Mouse (Mus musculus): Measurements from ENCODE around the gene Ltk. TPM values are rescaled to one million over a fixed set of nuclear protein-coding genes. Genes with fewer than 3 reads are reported as not detected.

Gene Ltk
- polyA plus RNA-seq (2014; fragmentation: Illumina TruSeq; extraction: RNeasy Lipid Tissue Mini Kit (QIAGEN cat#74804)) = not detected

GRCm38 (mm10) chr2:119760251-119760650 is at the start of gene Ltk:
Gene Ltk (minus strand): TSS chr2:119760431.

GRCm38 (mm10) chr2:119797279-119797783 is 37.1 kb upstream of the Ltk start, which contains the start of gene Tyro3:
Gene Tyro3 (plus strand): TSS chr2:119797733.

GRCm38 (mm10) chr2:119787206-119787883 is 27.1 kb upstream of the Ltk start, which contains the start of gene Rpap1:
Gene Rpap1 (minus strand): TSS chr2:119787537.

GRCm38 (mm10) chr2:119741581-119742411 is 18.4 kb downstream of the Ltk start, which contains the start of gene Itpka:
Gene Itpka (plus strand): TSS chr2:119742337.

Other genes with a start within 250 kb of the Ltk start
- gene Exd1, start 212.8 kb downstream of the Ltk start, polyA plus RNA-seq (2014; fragmentation: Illumina TruSeq; extraction: RNeasy Lipid Tissue Mini Kit (QIAGEN cat#74804)) = 0.51 TPM
- gene Chp1, start 212.7 kb downstream of the Ltk start, polyA plus RNA-seq (2014; fragmentation: Illumina TruSeq; extraction: RNeasy Lipid Tissue Mini Kit (QIAGEN cat#74804)) = 200 TPM
- 70.1 TPM for gene Nusap1, start 142.1 kb downstream of the Ltk start, polyA plus RNA-seq (2014; fragmentation: Illumina TruSeq; extraction: RNeasy Lipid Tissue Mini Kit (QIAGEN cat#74804))
- 26.2 TPM for gene Oip5, start 142.0 kb downstream of the Ltk start, polyA plus RNA-seq (2014; fragmentation: Illumina TruSeq; extraction: RNeasy Lipid Tissue Mini Kit (QIAGEN cat#74804))
- gene Ndufaf1, start 97.6 kb downstream of the Ltk start, polyA plus RNA-seq (2014; fragmentation: Illumina TruSeq; extraction: RNeasy Lipid Tissue Mini Kit (QIAGEN cat#74804)) = 78.7 TPM
- 47.4 TPM for gene Rtf1, start 85.4 kb downstream of the Ltk start, polyA plus RNA-seq (2014; fragmentation: Illumina TruSeq; extraction: RNeasy Lipid Tissue Mini Kit (QIAGEN cat#74804))
- gene Itpka, start 18.1 kb downstream of the Ltk start, polyA plus RNA-seq (2014; fragmentation: Illumina TruSeq; extraction: RNeasy Lipid Tissue Mini Kit (QIAGEN cat#74804)) = not detected
- 0.57 TPM for gene Rpap1, start 27.1 kb upstream of the Ltk start, polyA plus RNA-seq (2014; fragmentation: Illumina TruSeq; extraction: RNeasy Lipid Tissue Mini Kit (QIAGEN cat#74804))
- 0.66 TPM for gene Tyro3, start 37.3 kb upstream of the Ltk start, polyA plus RNA-seq (2014; fragmentation: Illumina TruSeq; extraction: RNeasy Lipid Tissue Mini Kit (QIAGEN cat#74804))
- gene Mga, start 136.8 kb upstream of the Ltk start, polyA plus RNA-seq (2014; fragmentation: Illumina TruSeq; extraction: RNeasy Lipid Tissue Mini Kit (QIAGEN cat#74804)) = 103 TPM
- gene Mapkbp1, start 212.3 kb upstream of the Ltk start, polyA plus RNA-seq (2014; fragmentation: Illumina TruSeq; extraction: RNeasy Lipid Tissue Mini Kit (QIAGEN cat#74804)) = 4.9 TPM

Data from ovary, adult 10 weeks (tissue).